Mouse (Mus musculus) heart, embryonic 14.5 days (tissue): ENCODE measurements around the gene Cacnb4. TPM values are rescaled to one million over a fixed set of nuclear protein-coding genes. Genes with fewer than 3 reads are reported as not detected.

Experiments
- ATAC-seq: fragments of 200-750 bp; cut with Nextera tagmentation; 2 replicates; pipeline ENCODE4 v1.8.0; 2017; ENCODE audit warnings: low read depth, moderate TSS enrichment; ENCODE audit not compliant: insufficient number of reproducible peaks, insufficient read depth, low FRiP score
- H3K27ac ChIP-seq, 2 experiments: fragments of 200-500 bp in 1 of 2; fragments of 300-500 bp in 1 of 2; sonication (generic) in 1 of 2; replicated peaks in 1 of 2; 2 replicates each; pipeline ENCODE4 v1.5.1; 2012 to 2014; ENCODE audit warnings: low read depth in 2 of 2, low read length in 2 of 2, control low read depth in 1 of 2, mild to moderate bottlenecking in 1 of 2, mixed read lengths in 1 of 2; ENCODE audit not compliant: control insufficient read depth in 1 of 2, insufficient read depth in 1 of 2
- H3K27me3 ChIP-seq: fragments of 300-500 bp; sonication (generic); 2 replicates; pipeline ENCODE4 v1.6.1; 2014; ENCODE audit warnings: mild to moderate bottlenecking, low read length, control low read depth; ENCODE audit not compliant: control insufficient read depth, insufficient read depth
- H3K36me3 ChIP-seq: fragments of 300-500 bp; sonication (generic); 2 replicates; pipeline ENCODE4 v1.6.1; 2014; ENCODE audit warnings: mild to moderate bottlenecking, control low read depth, low read length, mixed read lengths; ENCODE audit not compliant: control insufficient read depth, insufficient read depth
- H3K4me1 ChIP-seq, 2 experiments: fragments of 200-500 bp in 1 of 2; fragments of 300-500 bp in 1 of 2; sonication (generic) in 1 of 2; 2 replicates each; pipeline ENCODE4 v1.6.1; 2012 to 2014; ENCODE audit warnings: low read length in 2 of 2, control low read depth in 1 of 2, mixed read lengths in 1 of 2; ENCODE audit not compliant: control insufficient read depth in 2 of 2, insufficient read depth in 2 of 2
- H3K4me2 ChIP-seq: fragments of 300-500 bp; sonication (generic); 2 replicates; pipeline ENCODE4 v1.6.1; 2014; ENCODE audit warnings: mild to moderate bottlenecking, low read length
- H3K4me3 ChIP-seq, 2 experiments: fragments of 200-500 bp in 1 of 2; fragments of 300-500 bp in 1 of 2; sonication (generic) in 1 of 2; 2 replicates each; pipeline ENCODE4 v1.5.1; 2012 to 2014; ENCODE audit warnings: low read length in 2 of 2, mild to moderate bottlenecking in 2 of 2, control low read depth in 1 of 2, low read depth in 1 of 2, moderate library complexity in 1 of 2; ENCODE audit not compliant: control insufficient read depth in 1 of 2, insufficient read depth in 1 of 2
- H3K9ac ChIP-seq: fragments of 300-500 bp; sonication (generic); 2 replicates; pipeline ENCODE4 v1.6.1; 2014; ENCODE audit warnings: mild to moderate bottlenecking, low read length
- H3K9me3 ChIP-seq: fragments of 300-500 bp; sonication (generic); 2 replicates; pipeline ENCODE4 v1.6.1; 2016; ENCODE audit warnings: low read length, control low read depth; ENCODE audit not compliant: control insufficient read depth
- WGBS: fragments of 180-500 bp; shearing (Covaris S2); extraction: QIAGEN DNeasy Blood & Tissue Kit; methylation state at CpG from one replicate; pipeline ENCODE4 v1.1.7; 2014; 5-methylcytosine and 5-hydroxymethylcytosine counted together
- polyA plus RNA-seq: library from polyadenylated mRNA; unstranded; fragments of >200 nt; fragmentation: Nextera tagmentation; extraction: Ambion mirVana; gene quantifications from 2 replicates; pipeline ENCODE4 v1.2.1, GENCODE M21; 2014

Gene Cacnb4
- polyA plus RNA-seq, 1 experiment from 2014 or later = 0.43 TPM

DNA sequence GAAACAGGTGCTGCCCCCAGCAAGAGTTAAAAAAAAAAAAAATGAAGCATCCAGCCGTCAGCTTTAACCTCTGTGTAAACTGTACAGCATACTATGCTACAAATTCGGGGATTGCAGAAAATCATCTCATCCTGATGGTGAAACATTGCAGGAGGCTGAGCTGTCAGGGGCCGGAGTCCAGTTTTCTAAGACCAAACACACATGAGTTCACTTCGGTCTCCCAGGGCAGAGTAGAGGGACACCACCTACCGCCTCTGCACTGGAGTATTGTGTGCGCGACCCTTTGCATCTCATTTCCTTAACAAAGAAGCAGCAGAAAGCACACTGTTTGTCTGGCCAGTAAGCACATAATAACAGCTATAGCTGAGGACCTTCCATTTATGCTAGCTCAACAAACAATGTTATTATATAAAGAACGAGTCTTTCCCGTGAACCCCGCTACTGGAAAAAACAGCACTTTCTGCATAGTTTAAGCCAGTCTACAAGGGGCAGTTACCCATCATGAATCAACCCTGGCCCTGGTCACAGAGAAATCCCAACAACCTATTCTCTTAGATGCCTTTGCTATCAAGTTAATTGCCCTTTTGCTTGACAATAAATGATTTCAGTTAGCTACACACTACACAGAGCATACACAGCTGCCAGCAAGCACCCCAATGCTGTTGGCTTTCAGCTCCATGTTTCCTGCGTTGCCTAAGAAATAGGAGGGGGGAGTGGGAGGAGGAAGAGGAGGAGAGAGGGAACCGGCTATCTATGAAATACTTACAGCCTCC lies 118.9 kb downstream of the Cacnb4 start:
- Histone ChIP-seq H3K27me3 (no peaks in the 10 kb centered on the region), H3K4me1 (0 out of 4 replicates have a peak, but pooled peaks cover 0 to 2% of the 10 kb centered on the region in 2 experiments), H3K9me3 (peaks cover 6% of the 10 kb centered on the region), H3K9ac (no peak overlapping the region), H3K4me2 (no peak overlapping the region), H3K36me3 (no peaks in the 10 kb centered on the region), H3K27ac (no peak overlapping the region), H3K4me3 (no peak overlapping the region)
- WGBS = 81% methylated on average over 12 of the region's 12 CpGs
- no peak for ATAC-seq

DNA sequence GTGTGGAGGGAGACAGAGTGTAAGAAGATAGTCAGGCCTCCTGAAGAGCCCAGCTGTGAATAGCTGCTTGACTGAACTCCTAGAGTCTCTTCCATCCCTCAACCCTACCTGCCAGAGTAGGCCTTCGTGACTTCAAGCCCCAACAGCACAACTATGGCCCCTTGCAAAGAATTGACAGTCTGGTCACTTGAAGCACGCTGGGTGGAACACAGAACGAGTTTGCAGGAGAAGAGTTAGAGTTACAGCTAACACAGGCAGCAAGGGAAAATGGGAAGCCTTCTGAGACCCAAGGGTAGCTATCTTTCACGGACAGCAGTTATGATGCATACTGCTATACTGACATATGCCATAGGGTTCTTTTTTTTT lies 119.7 kb downstream of the Cacnb4 start:
- H3K36me3 ChIP-seq = no peaks in the 10 kb centered on the region
- 0 out of 4 replicates have a peak, but pooled peaks cover 0 to 2% of the 10 kb centered on the region in 2 experiments for H3K4me1 ChIP-seq
- peaks cover 6% of the 10 kb centered on the region for H3K9me3 ChIP-seq
- no peak for ATAC-seq
- no peak overlapping the region for H3K27ac ChIP-seq
- no peak overlapping the region for H3K9ac ChIP-seq
- H3K4me3 ChIP-seq = no peak overlapping the region
- WGBS = 88% methylated on average over 4 of the region's 4 CpGs
- H3K27me3 ChIP-seq = no peaks in the 10 kb centered on the region
- no peak overlapping the region for H3K4me2 ChIP-seq

DNA sequence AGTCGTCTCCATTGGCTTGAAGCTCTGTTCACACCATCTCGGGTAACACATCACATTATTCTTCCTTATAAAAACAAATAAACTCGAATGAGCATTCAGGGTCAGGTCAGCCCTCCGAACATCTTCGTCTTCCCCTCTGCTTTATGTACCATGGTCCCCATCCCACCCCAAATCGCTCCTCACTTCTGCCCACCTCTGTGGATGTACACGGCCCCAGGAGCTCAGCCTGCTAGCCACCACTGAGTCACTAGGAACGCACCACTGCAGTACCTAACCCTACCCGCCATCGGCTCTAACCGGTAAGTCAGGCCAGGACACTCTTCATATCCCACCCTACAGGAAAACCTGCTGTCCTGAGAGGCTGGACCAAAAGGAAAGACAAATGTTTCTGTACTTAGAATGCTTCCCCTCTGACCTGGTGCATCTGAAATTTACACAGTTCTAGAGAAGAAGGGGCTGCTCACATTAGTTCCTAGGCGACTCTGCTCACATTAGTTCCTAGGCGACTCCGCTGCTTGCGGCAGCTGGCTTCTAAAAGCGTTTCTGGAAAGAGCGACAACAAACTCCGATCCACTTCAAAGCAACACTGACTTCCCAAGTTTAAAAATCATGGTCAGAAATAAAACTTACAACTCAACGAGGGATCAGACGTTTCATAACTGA lies 120.2 kb downstream of the Cacnb4 start:
- Histone ChIP-seq H3K27me3 (no peaks in the 10 kb centered on the region), H3K4me3 (no peak overlapping the region), H3K4me2 (no peak overlapping the region), H3K9me3 (peaks cover 6% of the 10 kb centered on the region), H3K9ac (no peak overlapping the region), H3K4me1 (0 out of 4 replicates have a peak, but pooled peaks cover 0 to 2% of the 10 kb centered on the region in 2 experiments), H3K27ac (no peak overlapping the region), H3K36me3 (no peaks in the 10 kb centered on the region)
- ATAC-seq = no peak
- 86% methylated on average over 20 of the region's 20 CpGs for WGBS

DNA sequence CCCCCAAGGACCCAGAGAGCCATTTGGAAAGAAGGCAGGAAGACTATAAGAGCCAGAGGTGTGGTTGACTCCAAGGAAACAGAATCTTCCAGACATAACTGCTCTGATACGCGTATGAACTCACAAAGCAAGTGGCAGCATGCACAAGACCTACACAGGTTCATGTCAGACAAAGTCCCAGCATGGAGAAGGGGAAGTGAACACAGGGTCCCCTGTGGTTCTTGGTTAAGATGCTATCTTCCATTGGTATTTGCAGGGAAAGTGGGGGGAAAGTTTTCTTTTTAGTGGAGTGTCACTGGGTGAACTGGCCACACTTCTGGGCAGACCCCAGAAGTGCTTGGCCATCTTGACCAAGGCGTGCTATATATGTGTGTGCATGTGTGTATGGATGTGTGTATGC lies 128.2 kb downstream of the Cacnb4 start:
- Histone ChIP-seq H3K4me1 (no peaks in the 10 kb centered on the region), H3K9ac (no peak overlapping the region), H3K36me3 (no peaks in the 10 kb centered on the region), H3K4me2 (no peak overlapping the region), H3K27ac (no peak overlapping the region), H3K4me3 (no peak overlapping the region), H3K9me3 (peaks cover 3% of the 10 kb centered on the region), H3K27me3 (no peaks in the 10 kb centered on the region)
- ATAC-seq = no peak
- WGBS = 92% methylated on average over 3 of the region's 3 CpGs

DNA sequence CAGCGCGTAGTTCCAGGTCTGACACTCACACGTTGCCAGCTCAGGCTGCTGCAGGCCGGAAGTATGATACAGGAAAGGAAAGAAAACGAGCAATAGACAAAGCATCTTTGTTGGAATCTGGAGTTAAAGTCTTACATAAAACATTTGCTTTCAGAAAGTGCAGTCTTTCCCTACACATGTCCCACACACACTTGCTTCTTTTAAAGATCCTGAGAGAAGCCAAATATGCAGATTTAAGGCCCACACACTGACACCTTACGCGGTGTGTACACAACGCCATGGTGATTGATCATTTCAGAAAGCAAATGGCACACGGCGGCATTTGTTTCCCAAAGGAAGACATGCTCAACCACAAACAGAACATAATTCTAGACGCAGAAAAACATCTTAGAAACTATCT lies 129.3 kb downstream of the Cacnb4 start:
- no peak for ATAC-seq
- H3K9ac ChIP-seq = no peak overlapping the region
- WGBS = 87% methylated on average over 11 of the region's 11 CpGs
- H3K9me3 ChIP-seq = no peaks in the 10 kb centered on the region
- no peaks in the 10 kb centered on the region for H3K4me1 ChIP-seq
- H3K36me3 ChIP-seq = no peaks in the 10 kb centered on the region
- no peak overlapping the region for H3K4me3 ChIP-seq
- H3K4me2 ChIP-seq = no peak overlapping the region
- H3K27ac ChIP-seq = no peak overlapping the region
- H3K27me3 ChIP-seq = no peaks in the 10 kb centered on the region

DNA sequence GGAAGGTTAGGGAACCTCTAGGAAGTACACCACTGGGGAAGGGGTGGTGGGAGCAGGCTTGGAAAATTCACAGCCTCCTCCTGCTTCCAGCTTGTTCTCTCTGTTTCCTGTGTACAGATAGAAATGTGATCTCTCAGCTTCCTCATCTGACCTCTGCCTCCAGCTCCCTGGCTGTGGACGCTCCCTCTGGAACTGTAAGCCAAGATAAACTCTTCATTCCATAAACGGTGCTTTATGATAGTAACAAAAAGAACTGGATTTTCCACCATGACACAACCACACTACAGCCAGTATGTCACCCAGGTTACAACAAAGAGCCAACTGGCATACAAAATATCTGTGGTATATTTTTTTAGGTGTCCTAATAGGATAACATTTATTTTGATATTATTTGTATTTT lies 132.1 kb downstream of the Cacnb4 start:
- Histone ChIP-seq H3K9me3 (no peaks in the 10 kb centered on the region), H3K4me2 (no peak overlapping the region), H3K27ac (no peak overlapping the region), H3K9ac (no peak overlapping the region), H3K4me3 (no peak overlapping the region), H3K4me1 (no peaks in the 10 kb centered on the region), H3K27me3 (no peaks in the 10 kb centered on the region), H3K36me3 (no peaks in the 10 kb centered on the region)
- 54% methylated on average over 2 of the region's 2 CpGs for WGBS
- ATAC-seq = no peak

DNA sequence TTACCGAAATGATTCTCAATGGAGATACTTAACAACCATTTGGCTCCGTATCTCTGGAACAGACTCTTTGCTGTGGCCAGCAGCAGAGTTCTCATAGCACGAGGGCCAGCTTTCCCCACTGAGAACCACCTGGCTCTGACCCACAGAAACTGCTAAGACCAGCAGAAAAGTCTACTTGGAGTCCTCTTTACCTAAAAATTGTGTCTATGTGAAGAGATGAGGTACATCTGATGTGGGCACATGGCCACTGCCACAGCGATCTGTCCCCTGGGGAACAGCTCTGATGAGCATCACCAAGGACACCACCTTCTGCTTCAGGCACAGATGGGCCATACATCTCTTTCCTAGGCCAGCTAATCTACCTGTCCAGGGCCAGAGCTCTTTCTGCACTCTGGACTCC lies 135.6 kb downstream of the Cacnb4 start:
- Histone ChIP-seq H3K27me3 (no peaks in the 10 kb centered on the region), H3K27ac (no peak overlapping the region), H3K4me1 (no peaks in the 10 kb centered on the region), H3K4me3 (no peak overlapping the region), H3K9ac (no peak overlapping the region), H3K36me3 (no peaks in the 10 kb centered on the region), H3K4me2 (no peak overlapping the region), H3K9me3 (no peaks in the 10 kb centered on the region)
- ATAC-seq = no peak
- 90% methylated on average over 4 of the region's 4 CpGs for WGBS
